Mouse (Mus musculus) CH12.LX (cell line): Measurements from ENCODE around the gene Helz. TPM values are rescaled to one million over a fixed set of nuclear protein-coding genes. Genes with fewer than 3 reads are reported as not detected.
A peak's percentile ranks its signal among the peaks of the same experiment; 100 is the strongest.

Experiments
- DNase-seq: peaks from one replicate; pipeline ENCODE4 v3.0.0-alpha.2; 2013; ENCODE audit errors: extremely low read depth
- H3K27ac ChIP-seq: 2 replicates; pipeline ENCODE4 v1.5.1; 2012; ENCODE audit warnings: low read depth, mild to moderate bottlenecking, control low read depth, moderate library complexity; ENCODE audit not compliant: insufficient read depth
- H3K27me3 ChIP-seq: replicated peaks from 2 replicates; pipeline ENCODE3; 2012; ENCODE audit warnings: inconsistent platforms
- H3K36me3 ChIP-seq, 2 experiments: replicated peaks in 1 of 2; 2 replicates each; pipeline versions ENCODE3 to v1.6.1; 2012; ENCODE audit warnings: inconsistent platforms in 1 of 2, low read length in 1 of 2, mild to moderate bottlenecking in 1 of 2, mixed read lengths in 1 of 2, moderate library complexity in 1 of 2; ENCODE audit not compliant: control insufficient read depth in 1 of 2, insufficient read depth in 1 of 2
- H3K4me1 ChIP-seq, 2 experiments: 2 replicates each; pipeline ENCODE4 v1.6.1; 2012; ENCODE audit warnings: inconsistent platforms in 1 of 2, moderate library complexity in 1 of 2; ENCODE audit not compliant: insufficient read depth in 2 of 2, control insufficient read depth in 1 of 2
- H3K4me2 ChIP-seq: 2 replicates; pipeline ENCODE4 v1.6.1; 2012; ENCODE audit warnings: low read depth, mild to moderate bottlenecking, control low read depth; ENCODE audit not compliant: poor library complexity, insufficient read depth, severe bottlenecking
- H3K4me3 ChIP-seq, 3 experiments: fragments of 150-350 bp in 1 of 3; sonication (generic) in 1 of 3; replicated peaks in 1 of 3; 2 replicates each; pipeline versions ENCODE3 to v1.5.1; 2011 to 2012; ENCODE audit warnings: low read depth in 2 of 3, low read length in 2 of 3, mild to moderate bottlenecking in 2 of 3, moderate library complexity in 2 of 3, control low read depth in 1 of 3, improper control_type of control experiment in 1 of 3, inconsistent platforms in 1 of 3, mixed read lengths in 1 of 3; ENCODE audit not compliant: poor library complexity in 1 of 3
- H3K79me2 ChIP-seq: replicated peaks from 2 replicates; pipeline ENCODE4 v1.6.1; 2012; ENCODE audit warnings: mild to moderate bottlenecking, moderate library complexity; ENCODE audit not compliant: control insufficient read depth, poor library complexity, insufficient read depth, severe bottlenecking; ENCODE audit errors: extremely low read depth
- H3K9ac ChIP-seq: 2 replicates; pipeline ENCODE4 v1.6.1; 2012; ENCODE audit warnings: low read depth, mild to moderate bottlenecking, control low read depth, moderate library complexity; ENCODE audit not compliant: insufficient read depth
- H3K9me3 ChIP-seq: replicated peaks from 2 replicates; pipeline ENCODE3; 2012; ENCODE audit warnings: low read length, inconsistent platforms, mixed read lengths
- CHD1 ChIP-seq: IDR thresholded peaks from 2 replicates; pipeline ENCODE4 v1.6.1; 2012; ENCODE audit warnings: low read depth, low read length, improper control_type of control experiment, inconsistent platforms
- CHD2 ChIP-seq: IDR thresholded peaks from 2 replicates; pipeline ENCODE4 v1.6.1; 2011; ENCODE audit warnings: low read length, improper control_type of control experiment
- CTCF ChIP-seq, 2 experiments: IDR thresholded peaks in 1 of 2; conservative IDR thresholded peaks in 1 of 2; 2 replicates each; pipeline ENCODE4 v1.5.1; 2011 to 2012; ENCODE audit warnings: low read depth in 2 of 2, low read length in 2 of 2, improper control_type of control experiment in 1 of 2, inconsistent platforms in 1 of 2, mild to moderate bottlenecking in 1 of 2, moderate library complexity in 1 of 2
- ELF1 ChIP-seq: IDR thresholded peaks from 2 replicates; pipeline ENCODE4 v1.6.1; 2014; ENCODE audit warnings: low read depth, mild to moderate bottlenecking, inconsistent platforms, low read length, improper control_type of control experiment
- EP300 ChIP-seq: IDR thresholded peaks from 2 replicates; pipeline ENCODE4 v1.6.1; 2011; ENCODE audit warnings: low read length, improper control_type of control experiment
- ETS1 ChIP-seq: conservative IDR thresholded peaks from 2 replicates; pipeline ENCODE4 v1.6.1; 2012; ENCODE audit warnings: low read depth, mild to moderate bottlenecking, inconsistent platforms, low read length, improper control_type of control experiment, moderate library complexity
- GABPA ChIP-seq: IDR thresholded peaks from 2 replicates; pipeline ENCODE4 v1.6.1; 2012; ENCODE audit warnings: low read depth, low read length, improper control_type of control experiment, inconsistent platforms; ENCODE audit not compliant: insufficient replicate concordance
- HCFC1 ChIP-seq: IDR thresholded peaks from 2 replicates; pipeline ENCODE4 v1.6.1; 2012; ENCODE audit warnings: low read depth, mild to moderate bottlenecking, inconsistent platforms, low read length, improper control_type of control experiment
- IRF4 ChIP-seq: IDR thresholded peaks from 2 replicates; pipeline ENCODE4 v1.6.1; 2014; ENCODE audit warnings: low read depth, mild to moderate bottlenecking, inconsistent platforms, low read length, improper control_type of control experiment
- MAFK ChIP-seq: IDR thresholded peaks from 2 replicates; pipeline ENCODE4 v1.6.1; 2011; ENCODE audit warnings: low read length, improper control_type of control experiment; ENCODE audit not compliant: insufficient replicate concordance
- MAX ChIP-seq: IDR thresholded peaks from 2 replicates; pipeline ENCODE4 v1.6.1; 2011; ENCODE audit warnings: low read length, improper control_type of control experiment
- MAZ ChIP-seq: IDR thresholded peaks from 2 replicates; pipeline ENCODE4 v1.6.1; 2012; ENCODE audit warnings: low read depth, mild to moderate bottlenecking, inconsistent platforms, low read length, improper control_type of control experiment, moderate library complexity
- MXI1 ChIP-seq: IDR thresholded peaks from 2 replicates; pipeline ENCODE4 v1.6.1; 2011; ENCODE audit warnings: mild to moderate bottlenecking, low read depth, low read length, improper control_type of control experiment
- POLR2AphosphoS2 ChIP-seq: IDR thresholded peaks from 2 replicates; pipeline ENCODE4 v1.6.1; 2011; ENCODE audit warnings: low read depth, low read length, improper control_type of control experiment
- SMC3 ChIP-seq: IDR thresholded peaks from 2 replicates; pipeline ENCODE4 v1.6.1; 2011; ENCODE audit warnings: low read depth, low read length, improper control_type of control experiment
- TBP ChIP-seq: conservative IDR thresholded peaks from 2 replicates; pipeline ENCODE4 v1.6.1; 2011; ENCODE audit warnings: low read depth, low read length, improper control_type of control experiment
- USF1 ChIP-seq: IDR thresholded peaks from 2 replicates; pipeline ENCODE4 v1.6.1; 2014; ENCODE audit warnings: low read depth, mild to moderate bottlenecking, inconsistent platforms, low read length, improper control_type of control experiment
- dilution Hi-C: fragments of 300-500 bp; cut with MboI; formaldehyde crosslinking; loops from 2 replicates; pipeline ENCODE4 v1.14.3; 2020; ENCODE audit warnings: low sequenced_read_pairs; ENCODE audit not compliant: extremely low pct_unique_long_range_greater_than_20kb, extremely low pct_ligation_motif_present
- in situ Hi-C: fragments of 300-500 bp; cut with MboI; formaldehyde crosslinking; loops from 3 replicates; pipeline ENCODE4 v1.14.3; 2019; ENCODE audit warnings: low sequenced_read_pairs, low pct_ligation_motif_present, low pct_unique_long_range_greater_than_20kb, mixed read lengths
- polyA plus RNA-seq: library from polyadenylated mRNA; unstranded; fragments of >175 nt; gene quantifications from 2 replicates; pipeline ENCODE4 v1.2.1, GENCODE M21; 2012; ENCODE audit warnings: low read depth; ENCODE audit not compliant: insufficient read length
- total RNA-seq, 2 experiments: library from RNA; depleted of rRNA; stranded (reverse); fragments of 300-350 nt in 1 of 2; fragments of >200 nt in 1 of 2; gene quantifications; 2 replicates each; pipeline ENCODE4 v1.2.3; 2012 to 2014

Helz gene
- total and polyA plus RNA-seq, 3 experiments = 11.5 to 44.4 (median 22.2) TPM

DNA sequence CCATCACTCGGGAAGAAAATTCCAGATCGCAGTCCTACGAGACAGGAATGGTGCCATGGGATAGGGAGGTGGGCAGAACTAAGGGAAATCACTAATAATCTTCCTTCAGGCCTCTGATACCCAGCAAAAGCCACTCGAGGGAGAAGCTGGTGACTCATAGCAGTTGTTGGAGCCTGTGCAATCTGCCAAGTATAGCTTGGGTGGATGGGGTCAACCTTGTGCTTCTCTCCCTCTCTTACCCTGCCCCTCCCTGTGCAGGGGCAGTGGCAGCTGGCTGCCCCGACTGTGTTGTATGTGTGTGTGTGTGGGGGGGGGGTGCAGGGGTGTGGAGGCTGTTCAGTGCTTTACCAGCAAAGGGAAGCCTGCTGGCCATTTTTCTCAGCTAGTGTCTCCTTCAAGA, 183.8 kb downstream of the Helz start:
- Histone ChIP-seq H3K9me3 (no peaks in the 10 kb centered on the region), H3K9ac (no peak overlapping the region), H3K27ac (no peak overlapping the region), H3K79me2 (no peaks in the 10 kb centered on the region), H3K4me3 (no peak overlapping the region), H3K27me3 (no peaks in the 10 kb centered on the region), H3K36me3 (no peaks in the 10 kb centered on the region), H3K4me1 (peaks cover 0 to 16% of the 10 kb centered on the region in 2 experiments; a peak in 2 of 4 replicates), H3K4me2 (no peak overlapping the region)
- dilution Hi-C loops (no loop called here), in situ Hi-C loops (no loop called here)
- DNase-seq = no peak
- TF ChIP-seq SMC3 = no peak

DNA sequence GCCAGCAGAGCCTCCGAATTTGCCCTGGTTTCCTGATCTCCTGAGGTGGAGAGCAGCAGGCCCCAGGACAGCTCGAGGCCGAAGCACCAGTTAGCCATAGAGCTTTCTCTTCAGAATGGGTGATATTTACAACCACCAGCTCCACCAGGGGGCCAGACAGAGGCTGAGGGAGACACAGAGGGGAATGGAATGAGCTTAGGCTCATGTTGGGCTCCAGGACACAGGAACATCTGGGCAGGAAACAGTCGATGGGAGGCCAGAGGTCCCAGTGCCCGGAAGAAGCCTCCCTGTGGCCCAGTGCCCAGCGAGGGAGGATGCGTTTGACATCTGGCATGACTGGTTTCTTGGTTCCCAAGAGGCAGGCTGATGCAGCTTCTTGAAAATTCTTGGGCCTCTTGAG, 186.4 kb downstream of the Helz start:
- H3K4me1 ChIP-seq = peaks cover 0 to 16% of the 10 kb centered on the region in 2 experiments; a peak in 2 of 4 replicates
- H3K27ac ChIP-seq = no peak overlapping the region
- no peaks in the 10 kb centered on the region for H3K9me3 ChIP-seq
- in situ Hi-C loops = no loop called here
- no peaks in the 10 kb centered on the region for H3K27me3 ChIP-seq
- H3K4me2 ChIP-seq = no peak overlapping the region
- dilution Hi-C loops = no loop called here
- H3K36me3 ChIP-seq = no peaks in the 10 kb centered on the region
- no peak for DNase-seq
- H3K9ac ChIP-seq = no peak overlapping the region
- no peak for TF ChIP-seq IRF4
- TF ChIP-seq ETS1 = no peak
- TF ChIP-seq ELF1 = no peak
- TF ChIP-seq MAFK = no peak
- no peak for TF ChIP-seq CHD2
- no peak for TF ChIP-seq HCFC1
- TF ChIP-seq POLR2AphosphoS2 = no peak
- no peak for TF ChIP-seq EP300
- TF ChIP-seq MXI1 = no peak
- no peak for TF ChIP-seq MAX
- no peak for TF ChIP-seq GABPA
- TF ChIP-seq CHD1 = no peak
- no peak; the same call in 1 of the 2 replicates for TF ChIP-seq SMC3
- no peak for TF ChIP-seq MAZ
- TF ChIP-seq CTCF (conservative IDR thresholded peaks at IDR 0.05 in 1 of 2, IDR thresholded peaks at IDR 0.05 in 1 of 2; ENCODE audit: low read depth in 2 of 2, low read length in 2 of 2) = peak in 1 of 2 experiments; percentile 40; a peak in 2 of 4 replicates
- peak; percentile 63; the same call in 1 of the 2 replicates for TF ChIP-seq TBP
- no peak for TF ChIP-seq USF1
- TF ChIP-seq, all 38 proteins: peak for 2
- Histone ChIP-seq H3K79me2 (no peaks in the 10 kb centered on the region), H3K4me3 (no peak overlapping the region)
